Mouse (Mus musculus): ENCODE measurements around the gene Bfsp1.

DNA sequence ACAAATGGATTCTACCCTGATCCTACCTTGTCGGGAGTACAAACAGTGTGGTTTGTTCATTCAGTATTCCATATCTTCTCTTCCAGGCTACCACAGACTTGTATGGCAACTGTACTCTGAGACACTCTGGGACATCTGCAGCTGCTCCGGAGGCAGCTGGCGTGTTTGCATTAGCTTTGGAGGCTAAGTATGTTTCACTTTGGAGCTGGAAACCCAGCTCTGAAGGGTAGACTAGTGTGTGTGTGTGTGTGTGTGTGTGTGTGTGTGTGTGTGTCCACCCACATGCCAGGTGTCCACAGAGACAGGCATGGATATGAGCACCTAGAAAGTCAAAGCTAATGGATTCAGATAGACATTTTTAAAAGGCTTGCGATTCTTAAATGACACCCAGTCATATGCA, 67.1 kb downstream of the Bfsp1 start:
- TF ChIP-seq CTCF (conservative IDR thresholded peaks at IDR 0.05; ENCODE audit: low read length) (no peak), NANOG (IDR thresholded peaks at IDR 0.05; ENCODE audit: borderline replicate concordance, low read length) (no peak), POU5F1 (IDR thresholded peaks at IDR 0.05; ENCODE audit: borderline replicate concordance, low read length) (no peak)
